Mouse (Mus musculus) lung, postnatal 0 days (tissue): Measurements from ENCODE around the gene Tcf7l2. TPM values are rescaled to one million over a fixed set of nuclear protein-coding genes. Genes with fewer than 3 reads are reported as not detected.

Source experiments
- ATAC-seq: fragments of 200-750 bp; cut with Nextera tagmentation; 2 replicates; pipeline ENCODE4 v1.8.0; 2017; ENCODE audit warnings: moderate library complexity
- DNase-seq: peaks from one replicate; pipeline ENCODE4 v3.0.0-alpha.2; 2016; ENCODE audit warnings: low spot score
- H3K27ac ChIP-seq: fragments of 300-500 bp; sonication (generic); 2 replicates; pipeline ENCODE4 v1.5.1; 2014; ENCODE audit warnings: antibody characterized with exemption, mild to moderate bottlenecking, low read length, mixed read lengths
- H3K27me3 ChIP-seq: fragments of 300-500 bp; sonication (generic); replicated peaks from 2 replicates; pipeline ENCODE4 v1.6.1; 2014; ENCODE audit warnings: low read length, mixed read lengths; ENCODE audit not compliant: insufficient read depth
- H3K36me3 ChIP-seq: fragments of 300-500 bp; sonication (generic); 2 replicates; pipeline ENCODE4 v1.6.1; 2014; ENCODE audit warnings: low read length, mixed read lengths; ENCODE audit not compliant: insufficient read depth
- H3K4me1 ChIP-seq: fragments of 300-500 bp; sonication (generic); 2 replicates; pipeline ENCODE4 v1.6.1; 2014; ENCODE audit warnings: antibody characterized with exemption, low read depth, low read length, mixed read lengths; ENCODE audit not compliant: insufficient read depth
- H3K4me2 ChIP-seq: fragments of 300-500 bp; sonication (generic); replicated peaks from 2 replicates; pipeline ENCODE4 v1.6.1; 2014; ENCODE audit warnings: low read depth, mild to moderate bottlenecking, low read length, moderate library complexity, mixed read lengths
- H3K4me3 ChIP-seq: fragments of 300-500 bp; sonication (generic); 2 replicates; pipeline ENCODE4 v1.5.1; 2014; ENCODE audit warnings: low read depth, low read length
- H3K9ac ChIP-seq: fragments of 300-500 bp; sonication (generic); replicated peaks from 2 replicates; pipeline ENCODE4 v1.6.1; 2014; ENCODE audit warnings: low read depth, mild to moderate bottlenecking
- H3K9me3 ChIP-seq: fragments of 300-500 bp; sonication (generic); 2 replicates; pipeline ENCODE4 v1.6.1; 2016; ENCODE audit warnings: low read length, mixed read lengths
- CTCF ChIP-seq: IDR thresholded peaks from 2 replicates; pipeline ENCODE4 v1.5.1; 2016; ENCODE audit warnings: antibody characterized with exemption, mild to moderate bottlenecking
- EP300 ChIP-seq: IDR thresholded peaks from 2 replicates; pipeline ENCODE4 v1.6.1; 2016; ENCODE audit warnings: antibody characterized with exemption, mild to moderate bottlenecking, control low read depth
- whole genome bisulfite sequencing: fragments of 180-500 bp; shearing (Covaris S2); extraction: QIAGEN DNeasy Blood & Tissue Kit; methylation state at CpG from one replicate; pipeline ENCODE4 v1.1.7; 2014; 5-methylcytosine and 5-hydroxymethylcytosine counted together
- polyA plus RNA-seq: library from polyadenylated mRNA; unstranded; fragments of >200 nt; fragmentation: Nextera tagmentation; extraction: Ambion mirVana; gene quantifications from 2 replicates; pipeline ENCODE4 v1.2.1, GENCODE M21; 2015

Tcf7l2 gene
- polyA plus RNA-seq, 1 experiment from 2014 or later: 44.4 TPM

DNA sequence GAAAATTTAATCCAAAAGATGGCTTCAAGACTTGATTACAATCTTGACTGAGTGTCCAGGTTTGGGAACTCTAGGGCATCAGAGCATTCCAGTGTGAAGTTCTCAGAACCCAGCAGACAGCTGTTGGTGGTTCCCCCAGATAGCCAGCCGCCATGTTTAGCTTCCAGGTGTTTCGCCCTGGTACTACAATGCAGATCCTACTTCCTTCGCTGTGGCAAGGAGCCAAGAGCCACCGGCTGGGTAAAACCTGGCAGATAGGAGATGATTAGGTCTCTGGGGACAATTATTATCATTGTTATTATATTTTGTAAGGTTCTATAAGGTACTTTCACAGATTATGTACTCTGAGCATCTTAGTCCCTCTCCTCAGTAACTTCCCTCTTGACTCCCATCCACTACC, 198.1 kb downstream of the Tcf7l2 start:
- Histone ChIP-seq H3K4me3 (no peak overlapping the region), H3K27ac (no peak overlapping the region), H3K9ac (no peak overlapping the region), H3K9me3 (no peaks in the 10 kb centered on the region), H3K36me3 (no peaks in the 10 kb centered on the region), H3K27me3 (no peaks in the 10 kb centered on the region), H3K4me1 (no peaks in the 10 kb centered on the region), H3K4me2 (no peak overlapping the region)
- ATAC-seq (no peak), DNase-seq (no peak)
- TF ChIP-seq CTCF (no peak), EP300 (no peak)
- WGBS: 82% methylated on average over 4 of the region's 4 CpGs

- TF ChIP-seq EP300 (no peak), CTCF (no peak)
- H3K27me3 ChIP-seq: no peaks in the 10 kb centered on the region
- H3K36me3 ChIP-seq: no peaks in the 10 kb centered on the region
- H3K4me1 ChIP-seq: no peaks in the 10 kb centered on the region
- H3K9ac ChIP-seq: no peak overlapping the region
- 52% methylated on average over 11 of the region's 11 CpGs for WGBS
- no peak overlapping the region for H3K4me3 ChIP-seq
- no peak overlapping the region for H3K27ac ChIP-seq
- ATAC-seq (no peak), DNase-seq (no peak)
- no peak overlapping the region for H3K4me2 ChIP-seq
- H3K9me3 ChIP-seq: no peaks in the 10 kb centered on the region
These were observed 199.1 kb downstream of the Tcf7l2 start for GRCm38 (mm10) chr19:55940538-55941252.

- WGBS: 71% methylated on average over 16 of the region's 16 CpGs
- Histone ChIP-seq H3K36me3 (no peaks in the 10 kb centered on the region), H3K27ac (no peak overlapping the region), H3K9ac (no peak overlapping the region), H3K9me3 (no peaks in the 10 kb centered on the region), H3K27me3 (no peaks in the 10 kb centered on the region), H3K4me3 (no peak overlapping the region), H3K4me1 (no peaks in the 10 kb centered on the region), H3K4me2 (no peak overlapping the region)
- no peak for TF ChIP-seq CTCF
- TF ChIP-seq EP300: no peak
- DNase-seq: no peak
- ATAC-seq: no peak
These were observed 199.9 kb downstream of the Tcf7l2 start for GRCm38 (mm10) chr19:55941253-55942125.

GRCm38 (mm10) chr19:55951397-55951796, 209.8 kb downstream of the Tcf7l2 start:
- 44% methylated on average over 5 of the region's 5 CpGs for WGBS
- Histone ChIP-seq H3K27me3 (no peaks in the 10 kb centered on the region), H3K9ac (no peak overlapping the region), H3K9me3 (no peaks in the 10 kb centered on the region), H3K36me3 (no peaks in the 10 kb centered on the region), H3K4me1 (no peaks in the 10 kb centered on the region), H3K27ac (no peak overlapping the region), H3K4me2 (no peak overlapping the region), H3K4me3 (no peak overlapping the region)
- ATAC-seq (no peak), DNase-seq (peak; percentile 24)
- no peak for TF ChIP-seq CTCF
- TF ChIP-seq EP300: no peak

- Histone ChIP-seq H3K4me1 (no peaks in the 10 kb centered on the region), H3K36me3 (no peaks in the 10 kb centered on the region), H3K4me2 (no peak overlapping the region), H3K4me3 (no peak overlapping the region), H3K27ac (no peak overlapping the region), H3K9me3 (no peaks in the 10 kb centered on the region), H3K27me3 (no peaks in the 10 kb centered on the region), H3K9ac (no peak overlapping the region)
- peak; percentile 12 for DNase-seq
- TF ChIP-seq EP300 (no peak), CTCF (no peak)
- WGBS: 50% methylated on average over 3 of the region's 3 CpGs
- no peak for ATAC-seq
These were observed 211.6 kb downstream of the Tcf7l2 start for GRCm38 (mm10) chr19:55953207-55953606.

DNA sequence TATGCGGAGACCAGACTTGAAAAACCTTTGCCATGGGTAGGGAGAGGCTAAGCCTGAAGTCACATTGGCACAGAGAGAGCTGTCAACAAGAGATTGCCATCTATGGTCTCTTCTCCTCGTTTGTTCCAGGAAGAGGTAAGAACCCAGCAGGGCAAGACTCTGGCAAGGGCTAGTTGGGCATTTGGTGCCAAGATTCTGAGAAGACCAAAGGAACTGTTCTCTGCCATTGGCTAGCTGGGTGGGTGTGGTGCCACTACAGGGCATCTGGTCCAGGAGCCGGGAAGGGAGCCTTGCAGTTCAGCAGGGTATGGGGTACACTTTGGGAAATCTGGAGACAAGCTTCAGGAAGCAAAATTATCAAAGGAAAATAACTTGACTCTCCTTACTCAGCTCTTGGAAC, 213.5 kb downstream of the Tcf7l2 start:
- no peak overlapping the region for H3K27ac ChIP-seq
- DNase-seq: no peak
- no peaks in the 10 kb centered on the region for H3K27me3 ChIP-seq
- no peak overlapping the region for H3K9ac ChIP-seq
- no peak overlapping the region for H3K4me2 ChIP-seq
- WGBS: 72% methylated on average over 3 of the region's 3 CpGs
- H3K4me3 ChIP-seq: no peak overlapping the region
- H3K9me3 ChIP-seq: no peaks in the 10 kb centered on the region; the same call in 1 of the 2 replicates
- no peaks in the 10 kb centered on the region for H3K4me1 ChIP-seq
- H3K36me3 ChIP-seq: no peaks in the 10 kb centered on the region
- TF ChIP-seq EP300: no peak
- TF ChIP-seq CTCF: no peak
- no peak for ATAC-seq
